ENCODE assay signal across 20 mouse cellular contexts in the genomic region with DNA sequence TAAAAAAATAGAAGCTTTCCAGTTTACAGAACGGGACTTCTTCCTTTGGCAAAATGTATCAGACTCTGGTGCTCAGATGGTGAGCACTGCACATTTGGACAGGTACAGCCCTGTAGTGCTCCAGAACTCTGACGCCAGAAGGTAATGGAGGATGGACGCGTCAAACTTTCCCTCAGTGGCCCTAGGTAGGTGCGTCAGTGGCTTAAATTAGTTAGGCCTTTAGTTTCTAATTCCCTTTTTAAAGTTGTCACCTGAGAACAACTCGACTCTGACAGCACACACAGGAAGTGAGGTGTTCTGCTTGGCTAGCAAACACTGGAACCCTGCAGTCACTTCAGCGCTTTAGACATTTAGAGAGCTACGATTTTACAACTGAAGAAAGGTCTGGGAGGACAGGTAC. TPM values are rescaled to one million over a fixed set of nuclear protein-coding genes. Genes with fewer than 3 reads are reported as not detected.
A peak's percentile ranks its signal among the peaks of the same experiment; 100 is the strongest.
DNase-seq lines count a peak whose midpoint lies in the region; ATAC-seq lines count a peak whose summit lies in the region.
"Had no signal": no experiment of that assay in that cellular context is flagged by ENCODE, and none has a peak within 500 bp of the region (broad histone marks: within the 10 kb centered on the region; RNA-seq: fewer than 3 reads in every experiment).

No protein-coding gene starts in this region.

- peak; percentile 17 to 47 for DNase-seq in spleen, adult 18-20 months
- no peak for DNase-seq in spleen, postnatal 4 days (ENCODE audit: low spot score in 2 of 2)
- peak; percentile 60 to 70 for DNase-seq in B cell, adult 2 months
- no peak for DNase-seq in cerebellum, adult 9-11 months
- DNase-seq: adrenal gland, adult 8-10 months; adrenal gland, postnatal 25 days; cerebellum, adult 11-12 months; cerebellum, adult 8-10 months; cerebellum, postnatal 14 days; gastrocnemius, adult 2 months; gastrocnemius, postnatal 14 days; heart, adult 11 months; heart, postnatal 14 days; heart, postnatal 4 days had no signal

- peak; percentile 36; the same call in 1 of the 2 replicates for ATAC-seq in neutrophil, adult 5-6 weeks (ENCODE audit: extremely low read depth, insufficient number of reproducible peaks, low FRiP score, poor library complexity, severe bottlenecking)
- no peak for ATAC-seq in frontal cortex, adult (ENCODE audit: low TSS enrichment)
- ATAC-seq: forebrain, embryonic 13.5 days; forebrain, embryonic 16.5 days; hindbrain, postnatal 0 days; inflammation-experienced regulatory T-cells, adult 6 months had no signal

RNA-seq across cellular contexts. Expression of gene Nup133, which starts 4.6 kb away (rescaled TPM):
- total RNA-seq in neutrophil, adult 5-6 weeks (2017), result 9.1 and 10.1 TPM in 2 replicates

RNA-seq across cellular contexts. Expression of gene Abcb10, which starts 29.2 kb away (rescaled TPM):
- total RNA-seq in neutrophil, adult 5-6 weeks (2017), result 6.5 and 6.9 TPM in 2 replicates

RNA-seq across cellular contexts. Expression of gene Acta1, which starts 59.1 kb away (rescaled TPM):
- not detected in 2 replicates for total RNA-seq in neutrophil, adult 5-6 weeks (2017)
- total RNA-seq: adrenal gland, postnatal 25 days had no signal

Comparison
In these comparisons a context has a peak if more than half of its experiments do, and no peak if none do; other contexts are left out.
1. DNase-seq: peak in spleen, adult 18-20 months (2 of 2) and B cell, adult 2 months (2 of 2); none in spleen, postnatal 4 days (0 of 2) and cerebellum, adult 9-11 months (single experiment).